Mouse (Mus musculus) ES-E14 (cell line): ENCODE measurements around the gene Bcl2l12.

Experiments used
- CHD2 ChIP-seq: IDR thresholded peaks from 2 replicates; pipeline ENCODE4 v1.6.1; 2014; ENCODE audit warnings: mild to moderate bottlenecking, low read depth, low read length, inconsistent platforms
- HCFC1 ChIP-seq: IDR thresholded peaks from 2 replicates; pipeline ENCODE4 v1.6.1; 2012; ENCODE audit warnings: low read length, inconsistent platforms, borderline replicate concordance; ENCODE audit not compliant: insufficient read depth
- MAFK ChIP-seq: IDR thresholded peaks from 2 replicates; pipeline ENCODE4 v1.6.1; 2014; ENCODE audit warnings: mild to moderate bottlenecking, low read depth, low read length, inconsistent platforms; ENCODE audit not compliant: insufficient read depth

GRCm38 (mm10) chr7:45019031-45019571, 20.6 kb upstream of the Bcl2l12 start:
- TF ChIP-seq MAFK, result no peak
- TF ChIP-seq CHD2, result no peak
- TF ChIP-seq HCFC1, result no peak
